Mouse (Mus musculus) thymus, adult 2 months (tissue): ENCODE results near the gene Tmem209. TPM values are rescaled to one million over a fixed set of nuclear protein-coding genes. Genes with fewer than 3 reads are reported as not detected.

Experiments used
- DNase-seq: peaks from one replicate; pipeline ENCODE4 v3.0.0; 2021
- H3K27ac ChIP-seq: fragments of 200-500 bp; 2 replicates; pipeline ENCODE4 v1.5.1; 2012; ENCODE audit warnings: low read length, control low read depth; ENCODE audit not compliant: control insufficient read depth, insufficient read depth
- H3K27me3 ChIP-seq: fragments of 200-500 bp; 2 replicates; pipeline ENCODE4 v1.6.1; 2012; ENCODE audit warnings: mild to moderate bottlenecking, low read length, moderate library complexity, mixed read lengths; ENCODE audit not compliant: control insufficient read depth, insufficient read depth
- H3K36me3 ChIP-seq: fragments of 200-500 bp; 2 replicates; pipeline ENCODE4 v1.6.1; 2012; ENCODE audit warnings: mild to moderate bottlenecking, low read length, moderate library complexity; ENCODE audit not compliant: control insufficient read depth, insufficient read depth
- H3K4me1 ChIP-seq: fragments of 200-500 bp; replicated peaks from 2 replicates; pipeline ENCODE4 v1.6.1; 2012; ENCODE audit warnings: low read length; ENCODE audit not compliant: control insufficient read depth, insufficient read depth
- H3K4me3 ChIP-seq: fragments of 200-500 bp; 2 replicates; pipeline ENCODE4 v1.5.1; 2012; ENCODE audit warnings: mild to moderate bottlenecking, low read length, control low read depth, moderate library complexity; ENCODE audit not compliant: control insufficient read depth, insufficient read depth
- CTCF ChIP-seq: fragments of 200-500 bp; IDR thresholded peaks from 2 replicates; pipeline ENCODE4 v1.5.1; 2012; ENCODE audit warnings: mild to moderate bottlenecking, control low read depth, low read length, moderate library complexity, borderline replicate concordance; ENCODE audit not compliant: control insufficient read depth, poor library complexity, insufficient read depth; ENCODE audit errors: extremely low read depth
- POLR2A ChIP-seq: fragments of 200-500 bp; IDR thresholded peaks from 2 replicates; pipeline ENCODE4 v1.6.1; 2012; ENCODE audit warnings: mild to moderate bottlenecking, low read length, control low read depth, moderate library complexity; ENCODE audit not compliant: control insufficient read depth, poor library complexity, insufficient read depth; ENCODE audit errors: extremely low read depth
- WGBS: fragments of 180-500 bp; shearing (Covaris S2); methylation state at CpG from one replicate; pipeline ENCODE4 v1.1.7; 2018; 5-methylcytosine and 5-hydroxymethylcytosine counted together
- polyA plus RNA-seq: library from polyadenylated mRNA; depleted of rRNA; stranded (reverse); fragments of >200 nt; gene quantifications from 2 replicates; pipeline ENCODE4 v1.2.3, GENCODE M21; 2012

The Tmem209 gene
- polyA plus RNA-seq, 1 experiment, result 80.2 TPM

DNA sequence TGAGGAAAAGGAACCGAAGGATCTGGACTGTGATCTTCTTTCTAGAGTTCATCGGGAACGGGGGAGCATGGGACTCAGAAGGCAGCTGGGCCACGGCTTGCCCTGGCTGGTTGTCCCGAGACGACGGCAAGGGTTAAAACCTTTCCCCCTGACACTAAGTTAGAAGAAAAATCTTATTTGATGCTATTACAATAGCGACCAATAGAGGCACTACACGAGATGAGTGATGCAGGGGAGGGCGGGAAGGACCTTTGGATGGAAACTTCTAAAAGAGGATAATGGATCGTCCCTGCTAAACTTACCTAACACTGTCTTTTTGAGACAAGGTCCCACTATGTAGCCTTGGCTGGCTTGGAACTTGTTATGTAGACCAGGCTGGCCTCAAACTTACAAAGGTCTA lies 10.8 kb upstream of the Tmem209 start:
- no peaks in the 10 kb centered on the region for H3K36me3 ChIP-seq
- TF ChIP-seq POLR2A (no peak), CTCF (no peak)
- no peaks in the 10 kb centered on the region for H3K27me3 ChIP-seq
- no peak for DNase-seq
- H3K4me1 ChIP-seq, result no peaks in the 10 kb centered on the region
- H3K27ac ChIP-seq, result no peak overlapping the region
- WGBS, result 69% methylated on average over 11 of the region's 11 CpGs
- H3K4me3 ChIP-seq, result no peak overlapping the region

DNA sequence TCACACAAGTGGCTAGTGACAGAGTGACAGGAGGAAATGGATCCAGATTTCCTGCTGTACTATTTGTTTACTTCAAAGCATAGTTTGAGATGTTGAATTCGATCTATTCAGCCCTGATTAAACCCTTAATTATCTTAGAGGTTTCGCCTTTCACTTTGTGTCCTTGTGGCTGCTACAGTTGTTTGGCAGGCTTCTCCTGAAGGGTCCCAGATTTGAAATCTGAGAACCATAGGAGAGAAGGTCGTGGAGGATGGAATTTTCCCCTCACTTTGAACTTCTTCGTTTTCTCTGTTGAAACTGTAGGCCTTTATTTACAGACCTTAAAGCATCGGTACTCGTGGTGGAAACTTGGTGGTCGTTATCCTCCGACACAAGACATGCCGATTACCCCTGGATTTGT lies 4.7 kb upstream of the Tmem209 start:
- H3K27ac ChIP-seq, result no peak overlapping the region
- peaks cover 3% of the 10 kb centered on the region for H3K4me1 ChIP-seq
- H3K27me3 ChIP-seq, result no peaks in the 10 kb centered on the region
- H3K36me3 ChIP-seq, result no peaks in the 10 kb centered on the region
- H3K4me3 ChIP-seq, result no peak overlapping the region
- 84% methylated on average over 9 of the region's 9 CpGs for WGBS
- TF ChIP-seq POLR2A (no peak), CTCF (no peak)
- DNase-seq, result no peak

DNA sequence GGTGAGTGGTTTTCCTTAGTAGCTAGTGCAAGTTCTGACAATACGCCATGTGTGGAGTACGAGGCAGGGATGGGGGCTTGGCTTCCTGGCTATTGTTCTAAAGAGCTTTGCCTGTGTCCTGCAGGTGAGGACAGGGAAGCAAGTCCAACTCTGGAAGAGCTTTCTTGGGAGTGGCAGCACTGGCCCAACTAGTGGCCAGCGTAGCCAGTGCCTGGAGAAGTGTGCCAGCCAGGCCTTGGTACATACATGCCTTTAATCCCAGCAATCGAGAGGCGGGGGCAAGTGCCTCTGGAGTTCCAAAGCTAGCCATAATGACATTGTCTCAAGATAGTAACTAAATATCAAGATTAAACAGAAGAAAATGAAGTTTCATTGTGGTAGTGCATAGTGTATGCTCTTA lies 708 bp upstream of the Tmem209 start:
- Histone ChIP-seq H3K4me3 (no peak overlapping the region), H3K27ac (no peak overlapping the region)
- 89% methylated on average over 5 of the region's 5 CpGs for WGBS

DNA sequence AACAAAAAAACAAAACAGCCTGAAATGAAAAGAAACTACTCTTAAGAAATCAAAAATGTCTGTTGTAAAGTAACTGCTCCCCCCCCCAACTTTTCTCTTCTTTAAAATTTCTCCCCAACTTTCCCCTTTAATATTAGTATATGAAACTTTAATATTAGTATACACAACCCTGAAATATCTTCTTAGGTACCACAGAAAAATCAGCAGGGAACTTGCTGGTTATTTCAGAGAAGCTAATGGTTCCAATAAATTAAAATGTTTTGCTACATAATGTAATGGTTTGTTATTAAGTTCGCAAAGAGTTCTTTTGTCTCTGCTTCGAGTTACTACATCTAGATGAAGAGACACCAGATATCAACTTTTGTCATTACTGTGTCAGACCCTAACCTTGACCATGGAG lies 759 bp downstream of the Tmem209 start:
- Histone ChIP-seq H3K36me3 (peaks cover 24% of the 10 kb centered on the region), H3K4me1 (peaks cover 3% of the 10 kb centered on the region), H3K4me3 (peak overlapping the region; percentile 68; the same call in 1 of the 2 replicates), H3K27me3 (no peaks in the 10 kb centered on the region), H3K27ac (no peak overlapping the region)
- TF ChIP-seq CTCF, result no peak
- 8% methylated on average over 2 of the region's 2 CpGs for WGBS
- no peak for DNase-seq

More for the DNA sequence above, 708 bp upstream of the Tmem209 start:
- TF ChIP-seq POLR2A (no peak), CTCF (no peak)
- DNase-seq, result peak; percentile 6
- Histone ChIP-seq H3K27me3 (no peaks in the 10 kb centered on the region), H3K36me3 (peaks cover 12% of the 10 kb centered on the region), H3K4me1 (peaks cover 3% of the 10 kb centered on the region)

DNA sequence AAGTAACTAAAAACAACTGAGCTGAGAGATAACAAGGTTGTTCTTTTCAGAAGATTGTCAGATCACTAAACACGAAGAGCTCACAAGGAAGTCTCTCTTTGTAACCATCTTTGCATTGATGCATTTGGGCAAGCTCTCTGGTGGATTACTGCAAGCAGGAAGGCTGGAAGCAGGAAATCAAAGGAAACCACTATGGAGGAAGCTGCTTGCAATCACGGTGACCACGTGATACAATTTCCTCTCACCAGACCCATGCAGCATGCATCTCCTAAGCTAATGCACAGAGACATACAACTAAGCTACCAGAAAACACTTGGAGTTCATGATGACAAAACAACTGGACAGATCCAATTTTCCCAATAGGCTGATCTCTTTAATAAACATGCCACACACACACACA lies 10.5 kb downstream of the Tmem209 start:
- H3K27me3 ChIP-seq, result no peaks in the 10 kb centered on the region
- H3K4me3 ChIP-seq, result no peak overlapping the region
- 30% methylated on average over 3 of the region's 3 CpGs for WGBS
- H3K27ac ChIP-seq, result no peak overlapping the region
- TF ChIP-seq POLR2A (no peak), CTCF (no peak)
- H3K36me3 ChIP-seq, result peaks cover 65% of the 10 kb centered on the region
- no peaks in the 10 kb centered on the region for H3K4me1 ChIP-seq
- DNase-seq, result peak; percentile 17

DNA sequence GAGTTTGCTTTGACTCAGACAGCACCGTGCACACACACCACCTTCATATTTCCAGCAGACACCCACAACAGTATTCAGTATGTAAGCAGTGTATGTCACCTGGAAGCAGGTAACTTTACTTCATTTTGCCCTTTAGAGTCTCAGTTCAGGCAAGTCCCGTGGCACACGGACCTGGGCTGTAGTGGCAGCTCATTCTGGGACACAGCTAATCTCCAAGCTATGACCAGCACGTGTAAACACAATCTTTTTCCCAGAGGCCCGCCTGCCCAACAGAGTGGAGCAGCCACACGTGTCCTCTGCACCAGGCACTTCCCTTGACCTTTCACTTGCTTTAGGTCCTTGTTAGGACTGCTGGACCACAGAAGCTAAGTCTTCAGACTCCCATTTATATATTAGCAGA lies 23.1 kb downstream of the Tmem209 start:
- H3K36me3 ChIP-seq, result peaks cover 81% of the 10 kb centered on the region
- no peak for TF ChIP-seq CTCF
- TF ChIP-seq POLR2A, result no peak

DNA sequence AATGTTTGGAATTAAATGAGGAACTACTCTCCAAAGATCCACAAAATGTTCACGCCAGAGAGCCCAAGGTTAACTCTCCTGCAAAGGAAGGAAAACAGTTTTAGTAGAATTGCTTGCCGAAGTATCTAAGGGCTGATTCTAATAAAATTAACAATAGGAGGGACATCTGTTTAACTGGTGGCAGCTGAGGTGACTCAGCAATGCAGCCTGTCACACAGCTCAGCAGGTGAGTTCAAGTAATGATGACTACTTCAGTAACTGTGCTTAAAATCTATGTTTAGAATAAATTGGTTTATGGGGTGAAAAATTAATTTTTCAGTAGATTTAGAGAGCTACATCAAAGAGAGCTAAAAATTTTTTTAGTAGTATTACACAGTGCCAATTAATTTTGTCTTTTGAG lies 26.7 kb downstream of the Tmem209 start:
- no peak for DNase-seq
- Histone ChIP-seq H3K27ac (no peak overlapping the region), H3K27me3 (no peaks in the 10 kb centered on the region), H3K36me3 (peaks cover 76% of the 10 kb centered on the region), H3K4me3 (no peak overlapping the region), H3K4me1 (no peaks in the 10 kb centered on the region)
- TF ChIP-seq CTCF (no peak), POLR2A (no peak)
- 97% methylated on average over 2 of the region's 2 CpGs for WGBS

More for the DNA sequence above, 23.1 kb downstream of the Tmem209 start:
- no peak for DNase-seq
- H3K4me1 ChIP-seq, result no peaks in the 10 kb centered on the region
- H3K27ac ChIP-seq, result no peak overlapping the region
- WGBS, result 99% methylated on average over 6 of the region's 6 CpGs
- H3K4me3 ChIP-seq, result no peak overlapping the region
- no peaks in the 10 kb centered on the region for H3K27me3 ChIP-seq

DNA sequence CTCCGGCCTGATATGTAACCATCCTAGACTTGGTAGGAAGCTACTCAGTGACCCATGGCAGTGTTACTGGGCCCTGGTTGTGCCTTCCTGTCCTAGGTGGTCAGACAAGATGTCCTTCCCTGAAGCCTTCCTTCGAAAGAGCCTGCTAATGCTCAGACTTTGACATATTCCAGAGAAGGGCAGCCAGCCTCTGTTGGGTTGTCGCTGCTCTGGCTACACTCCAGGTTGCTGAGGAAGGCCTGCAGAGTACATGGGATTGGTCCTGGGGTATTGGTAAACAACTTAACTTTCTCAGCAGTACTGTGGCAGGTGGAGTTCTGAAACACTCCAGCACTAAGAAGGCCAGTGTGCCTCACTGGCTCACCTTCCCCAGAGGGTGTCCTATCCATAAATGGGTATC lies 30.2 kb downstream of the Tmem209 start:
- Histone ChIP-seq H3K36me3 (peaks cover 42% of the 10 kb centered on the region), H3K4me1 (no peaks in the 10 kb centered on the region), H3K4me3 (no peak overlapping the region), H3K27ac (no peak overlapping the region), H3K27me3 (no peaks in the 10 kb centered on the region)
- WGBS, result 96% methylated on average over 3 of the region's 3 CpGs
- DNase-seq, result no peak
- TF ChIP-seq CTCF (no peak), POLR2A (no peak)
